Mouse (Mus musculus) adrenal gland, postnatal 0 days (tissue): ENCODE measurements around the gene Zfp759. TPM values are rescaled to one million over a fixed set of nuclear protein-coding genes. Genes with fewer than 3 reads are reported as not detected.

ENCODE experiments used
- polyA plus RNA-seq: library from polyadenylated mRNA; unstranded; fragments of >200 nt; fragmentation: Nextera tagmentation; extraction: Ambion mirVana; gene quantifications from 2 replicates; pipeline ENCODE4 v1.2.1, GENCODE M21; 2015

Gene Zfp759
- 1.7 and 2.7 TPM in 2 replicates for polyA plus RNA-seq

DNA sequence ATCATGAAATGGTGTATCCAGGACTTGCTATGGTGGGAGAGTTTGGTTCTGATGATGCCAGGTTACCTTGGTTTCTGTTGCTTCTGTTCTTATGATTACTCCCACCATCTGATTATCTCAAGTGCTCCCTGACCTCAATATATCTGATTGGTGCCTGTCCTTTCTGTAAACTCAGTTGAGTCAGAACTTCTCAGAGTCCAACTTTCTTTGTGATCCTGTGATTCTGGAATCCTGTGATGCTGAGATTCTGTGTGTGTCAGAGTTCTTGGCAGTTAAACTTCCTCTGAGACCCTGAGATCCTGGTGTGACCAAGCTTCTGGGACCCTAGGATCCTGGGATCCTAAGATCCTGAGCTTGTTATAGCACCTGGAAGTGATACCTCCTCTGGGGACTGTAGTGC, at the start of gene Zfp759:
TSS of gene Zfp759 (plus strand) at position 301 of the 400 bp plus-strand sequence.

DNA sequence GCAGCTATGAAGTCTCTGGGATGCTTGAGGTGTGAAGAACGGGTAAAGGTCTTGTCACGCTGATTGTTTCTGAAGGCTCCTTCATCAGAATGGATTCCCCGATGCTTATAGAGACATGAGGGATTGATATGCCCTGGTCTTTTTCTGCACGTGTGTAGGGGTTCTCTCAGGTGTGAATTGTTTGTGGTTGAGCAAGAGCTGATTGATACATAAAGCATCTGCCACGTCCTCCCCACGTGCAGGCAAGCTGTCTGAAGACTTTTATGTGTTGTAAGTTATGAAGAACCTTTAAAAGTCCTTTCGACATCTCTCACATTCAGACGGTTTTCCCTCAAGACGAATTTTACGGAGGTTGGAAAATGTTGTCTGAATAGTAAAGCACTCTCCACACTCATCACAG, 23.6 kb upstream of the Zfp759 start, which contains the start of gene Zfp708:
TSS of gene Zfp708 (minus strand) at position 101 of the 400 bp plus-strand sequence.

DNA sequence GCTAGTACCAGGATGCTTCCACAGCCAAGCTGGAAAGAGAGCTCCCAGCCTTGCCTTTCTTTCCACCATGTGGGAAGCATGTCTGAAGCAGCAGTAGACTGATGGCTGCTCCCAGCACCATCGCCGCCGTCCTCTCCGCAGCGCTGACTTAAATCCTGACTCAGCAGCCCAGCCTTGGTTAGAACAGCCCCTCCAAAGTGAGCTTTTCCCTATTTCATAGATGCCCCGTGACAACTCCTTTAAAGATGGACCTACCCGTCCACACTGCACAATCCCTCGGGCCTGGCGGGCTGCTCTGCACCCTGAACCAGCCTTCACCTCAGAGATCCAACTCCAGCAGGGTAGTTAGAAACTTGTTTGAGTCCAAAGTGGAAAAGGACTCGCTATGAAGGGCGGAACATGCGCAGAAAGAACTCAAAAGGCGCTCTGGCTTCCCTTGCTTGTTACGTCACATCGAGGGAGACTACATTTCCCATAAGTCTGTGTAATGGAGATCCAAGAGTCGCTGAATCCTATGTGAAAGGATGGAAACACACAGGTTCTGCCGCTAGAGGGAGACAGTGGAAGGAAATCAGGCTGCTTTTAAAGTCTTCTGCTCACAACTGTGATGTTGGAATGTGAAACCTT, 13.2 kb upstream of the Zfp759 start, which contains the start of gene Gm28557:
TSS of gene Gm28557 (minus strand) at position 411 of the 627 bp plus-strand sequence.

DNA sequence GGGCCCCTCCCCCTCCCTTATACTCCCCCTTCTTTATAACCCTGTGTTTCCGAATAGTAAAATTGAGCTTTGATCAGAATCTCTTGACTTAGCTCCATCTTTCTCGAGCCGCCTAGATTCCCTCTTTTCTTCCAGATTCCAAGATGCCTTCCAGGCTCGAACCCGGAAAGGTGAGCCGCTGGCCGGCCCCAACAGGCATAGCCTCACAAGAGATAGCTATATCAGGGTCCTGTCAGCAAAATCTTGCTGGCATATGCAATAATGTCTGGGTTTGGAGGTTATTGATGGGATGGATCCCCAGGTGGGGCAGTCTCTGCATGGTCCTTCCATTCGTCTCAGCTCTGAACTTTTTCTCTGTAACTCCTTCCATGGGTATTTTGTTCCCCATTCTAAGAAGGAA, 5.3 kb upstream of the Zfp759 start, which contains the start of gene Rslcan18:
TSS of gene Rslcan18 (minus strand) at position 101 of the 400 bp plus-strand sequence.

DNA sequence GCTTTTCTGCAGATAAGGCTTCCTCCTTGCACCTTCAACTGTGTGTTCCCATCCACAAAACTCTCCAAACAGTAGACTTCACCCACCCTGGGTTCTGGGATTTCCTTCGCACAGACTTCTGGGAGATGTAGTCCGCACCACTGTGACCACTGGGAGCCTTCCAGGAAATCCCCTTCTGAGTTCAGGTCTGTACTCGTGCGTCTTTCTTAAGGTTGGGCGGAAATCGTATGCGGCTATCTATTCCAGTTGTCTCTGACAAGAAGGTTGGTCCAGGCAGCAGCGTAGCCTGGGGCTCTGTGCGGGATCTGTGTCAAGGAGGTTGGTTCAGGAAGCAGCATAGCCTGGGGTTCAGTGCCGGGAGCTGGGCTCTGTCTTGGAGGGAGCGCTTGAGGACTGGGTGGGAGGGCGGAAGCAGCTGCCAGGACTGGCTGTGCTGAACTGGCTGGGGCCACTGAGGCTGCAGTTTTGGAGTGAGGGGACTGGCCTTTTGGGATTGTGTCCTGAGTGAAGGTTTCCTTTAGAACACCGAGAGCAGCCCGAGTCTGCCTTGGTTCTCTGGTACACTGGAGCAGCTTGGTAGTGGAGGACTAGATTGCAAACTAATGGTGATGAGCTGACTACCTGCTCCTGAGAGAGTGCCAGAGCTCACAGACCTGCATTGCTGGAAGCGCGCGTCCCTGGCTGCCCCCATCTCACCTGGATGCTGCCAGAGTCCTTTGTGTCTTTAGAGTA, 51.7 kb downstream of the Zfp759 start, which contains the start of gene Rsl1:
TSS of gene Rsl1 (plus strand) at position 192 of the 732 bp plus-strand sequence.

Other genes starting within 250 kb of the Zfp759 start
- gene Gm10767, start 216.7 kb upstream of the Zfp759 start, polyA plus RNA-seq = 0.75 and 1.4 TPM in 2 replicates
- gene Zfp712, start 60.5 kb upstream of the Zfp759 start, polyA plus RNA-seq = 2.0 TPM in 2 replicates
- gene Zfp708, start 23.7 kb upstream of the Zfp759 start, polyA plus RNA-seq = 3.9 and 6.4 TPM in 2 replicates
- gene Gm28557, start 13.1 kb upstream of the Zfp759 start, polyA plus RNA-seq = 2.5 and 3.9 TPM in 2 replicates
- gene Rslcan18, start 5.4 kb upstream of the Zfp759 start, polyA plus RNA-seq = 0.08 and 0.36 TPM in 2 replicates
- gene Rsl1, start 51.5 kb downstream of the Zfp759 start, polyA plus RNA-seq = 5.3 and 7.5 TPM in 2 replicates
- 1.8 and 1.9 TPM in 2 replicates for gene Zfp455, start 72.8 kb downstream of the Zfp759 start, polyA plus RNA-seq
- gene Zfp458, start 156.8 kb downstream of the Zfp759 start, polyA plus RNA-seq = 0.96 and 1.4 TPM in 2 replicates
- 0.44 and 0.83 TPM in 2 replicates for gene Zfp457, start 184.8 kb downstream of the Zfp759 start, polyA plus RNA-seq
- 1.1 and 2.0 TPM in 2 replicates for gene Zfp595, start 210.9 kb downstream of the Zfp759 start, polyA plus RNA-seq
- 0.43 and 1.7 TPM in 2 replicates for gene Gm28044, start 238.9 kb downstream of the Zfp759 start, polyA plus RNA-seq
- 0.76 and 0.87 TPM in 2 replicates for gene Zfp953, start 238.9 kb downstream of the Zfp759 start, polyA plus RNA-seq